Mouse (Mus musculus): Measurements from ENCODE around the gene Cspg4. TPM values are rescaled to one million over a fixed set of nuclear protein-coding genes. Genes with fewer than 3 reads are reported as not detected.

The Cspg4 gene
- polyA plus RNA-seq, 1 experiment from 2014 or later, result 7.8 TPM

- Histone ChIP-seq H3K4me1 (ENCODE audit: control insufficient read depth, insufficient read depth, low read length) (peaks cover 3% of the 10 kb centered on the region; the same call in 1 of the 2 replicates), H3K9ac (ENCODE audit: low read depth, low read length) (no peak overlapping the region), H3K27me3 (ENCODE audit: control insufficient read depth, insufficient read depth, low read depth, low read length) (no peaks in the 10 kb centered on the region), H3K27ac (ENCODE audit: low read length) (no peak overlapping the region), H3K4me3 (ENCODE audit: low read depth, low read length) (no peak overlapping the region), H3K36me3 (ENCODE audit: control insufficient read depth, insufficient read depth, low read length) (no peaks in the 10 kb centered on the region), H3K9me3 (replicated peaks; ENCODE audit: control insufficient read depth, low read length, poor library complexity, severe bottlenecking) (no peaks in the 10 kb centered on the region), H3K4me2 (ENCODE audit: low read length) (no peak overlapping the region)
- 78% methylated on average over 10 of the region's 10 CpGs for WGBS
- ATAC-seq, result no peak
Observed at GRCm38 (mm10) chr9:56870778-56871177, 5.9 kb downstream of the Cspg4 start.

GRCm38 (mm10) chr9:56871191-56871590 is 6.4 kb downstream of the Cspg4 start:
- ATAC-seq, result no peak
- Histone ChIP-seq H3K4me2 (ENCODE audit: low read length) (no peak overlapping the region), H3K27me3 (ENCODE audit: control insufficient read depth, insufficient read depth, low read depth, low read length) (no peaks in the 10 kb centered on the region), H3K36me3 (ENCODE audit: control insufficient read depth, insufficient read depth, low read length) (no peaks in the 10 kb centered on the region), H3K9me3 (replicated peaks; ENCODE audit: control insufficient read depth, low read length, poor library complexity, severe bottlenecking) (no peaks in the 10 kb centered on the region), H3K4me1 (ENCODE audit: control insufficient read depth, insufficient read depth, low read length) (peaks cover 3% of the 10 kb centered on the region; the same call in 1 of the 2 replicates), H3K4me3 (ENCODE audit: low read depth, low read length) (no peak overlapping the region), H3K9ac (ENCODE audit: low read depth, low read length) (no peak overlapping the region), H3K27ac (ENCODE audit: low read length) (no peak overlapping the region)
- WGBS, result 55% methylated on average over 5 of the region's 5 CpGs

GRCm38 (mm10) chr9:56872105-56872903 is 7.5 kb downstream of the Cspg4 start:
- H3K4me2 ChIP-seq (ENCODE audit: low read length), result no peak overlapping the region
- no peaks in the 10 kb centered on the region for H3K27me3 ChIP-seq (ENCODE audit: control insufficient read depth, insufficient read depth, low read depth, low read length)
- peaks cover 3% of the 10 kb centered on the region; the same call in 1 of the 2 replicates for H3K4me1 ChIP-seq (ENCODE audit: control insufficient read depth, insufficient read depth, low read length)
- H3K27ac ChIP-seq (ENCODE audit: low read length), result no peak overlapping the region
- WGBS, result 85% methylated on average over 5 of the region's 5 CpGs
- no peak overlapping the region for H3K4me3 ChIP-seq (ENCODE audit: low read depth, low read length)
- ATAC-seq, result no peak
- no peaks in the 10 kb centered on the region for H3K36me3 ChIP-seq (ENCODE audit: control insufficient read depth, insufficient read depth, low read length)
- no peak overlapping the region for H3K9ac ChIP-seq (ENCODE audit: low read depth, low read length)
- no peaks in the 10 kb centered on the region for H3K9me3 ChIP-seq (replicated peaks; ENCODE audit: control insufficient read depth, low read length, poor library complexity, severe bottlenecking)

- H3K4me1 ChIP-seq (ENCODE audit: control insufficient read depth, insufficient read depth, low read length), result peaks cover under 1% of the 10 kb centered on the region; the same call in 1 of the 2 replicates
- no peak overlapping the region for H3K9ac ChIP-seq (ENCODE audit: low read depth, low read length)
- H3K4me2 ChIP-seq (ENCODE audit: low read length), result no peak overlapping the region
- H3K27me3 ChIP-seq (ENCODE audit: control insufficient read depth, insufficient read depth, low read depth, low read length), result no peaks in the 10 kb centered on the region
- WGBS, result 72% methylated on average over 1 of the region's 1 CpGs
- no peak for ATAC-seq
- H3K4me3 ChIP-seq (ENCODE audit: low read depth, low read length), result no peak overlapping the region
- H3K36me3 ChIP-seq (ENCODE audit: control insufficient read depth, insufficient read depth, low read length), result no peaks in the 10 kb centered on the region
- 0 out of 2 replicates have a peak overlapping the region, but pooled peaks have one; percentile 32 for H3K27ac ChIP-seq (ENCODE audit: low read length)
- no peaks in the 10 kb centered on the region for H3K9me3 ChIP-seq (replicated peaks; ENCODE audit: control insufficient read depth, low read length, poor library complexity, severe bottlenecking)
Observed at GRCm38 (mm10) chr9:56873097-56873496, 8.3 kb downstream of the Cspg4 start.

GRCm38 (mm10) chr9:56876784-56877183 is 12.0 kb downstream of the Cspg4 start:
- no peak for ATAC-seq

GRCm38 (mm10) chr9:56877284-56877683 is 12.5 kb downstream of the Cspg4 start:
- no peaks in the 10 kb centered on the region for H3K4me1 ChIP-seq (ENCODE audit: control insufficient read depth, insufficient read depth, low read length)
- no peak for ATAC-seq
- WGBS, result 84% methylated on average over 5 of the region's 5 CpGs

More at GRCm38 (mm10) chr9:56876784-56877183, 12.0 kb downstream of the Cspg4 start:
- H3K4me1 ChIP-seq (ENCODE audit: control insufficient read depth, insufficient read depth, low read length), result no peaks in the 10 kb centered on the region
- no peak overlapping the region for H3K9ac ChIP-seq (ENCODE audit: low read depth, low read length)
- 54% methylated on average over 9 of the region's 9 CpGs for WGBS
- no peak overlapping the region for H3K4me2 ChIP-seq (ENCODE audit: low read length)
- H3K27me3 ChIP-seq (ENCODE audit: control insufficient read depth, insufficient read depth, low read depth, low read length), result no peaks in the 10 kb centered on the region
- peak overlapping the region; percentile 17 for H3K27ac ChIP-seq (ENCODE audit: low read length)
- no peaks in the 10 kb centered on the region for H3K9me3 ChIP-seq (replicated peaks; ENCODE audit: control insufficient read depth, low read length, poor library complexity, severe bottlenecking)
- no peaks in the 10 kb centered on the region for H3K36me3 ChIP-seq (ENCODE audit: control insufficient read depth, insufficient read depth, low read length)
- no peak overlapping the region for H3K4me3 ChIP-seq (ENCODE audit: low read depth, low read length)

GRCm38 (mm10) chr9:56880790-56881189 is 16.0 kb downstream of the Cspg4 start:
- WGBS, result 68% methylated on average over 9 of the region's 9 CpGs
- H3K36me3 ChIP-seq (ENCODE audit: control insufficient read depth, insufficient read depth, low read length), result no peaks in the 10 kb centered on the region

More at GRCm38 (mm10) chr9:56877284-56877683, 12.5 kb downstream of the Cspg4 start:
- Histone ChIP-seq H3K4me2 (ENCODE audit: low read length) (no peak overlapping the region), H3K9ac (ENCODE audit: low read depth, low read length) (no peak overlapping the region), H3K4me3 (ENCODE audit: low read depth, low read length) (no peak overlapping the region), H3K27me3 (ENCODE audit: control insufficient read depth, insufficient read depth, low read depth, low read length) (no peaks in the 10 kb centered on the region), H3K27ac (ENCODE audit: low read length) (no peak overlapping the region), H3K36me3 (ENCODE audit: control insufficient read depth, insufficient read depth, low read length) (no peaks in the 10 kb centered on the region), H3K9me3 (replicated peaks; ENCODE audit: control insufficient read depth, low read length, poor library complexity, severe bottlenecking) (no peaks in the 10 kb centered on the region)

GRCm38 (mm10) chr9:56881539-56882082 is 16.8 kb downstream of the Cspg4 start:
- H3K27ac ChIP-seq (ENCODE audit: low read length), result 0 out of 2 replicates have a peak overlapping the region, but pooled peaks have one; percentile 4
- ATAC-seq, result no peak

More at GRCm38 (mm10) chr9:56880790-56881189, 16.0 kb downstream of the Cspg4 start:
- ATAC-seq, result no peak
- no peak overlapping the region for H3K27ac ChIP-seq (ENCODE audit: low read length)
- H3K4me3 ChIP-seq (ENCODE audit: low read depth, low read length), result no peak overlapping the region
- H3K4me2 ChIP-seq (ENCODE audit: low read length), result no peak overlapping the region
- no peaks in the 10 kb centered on the region for H3K9me3 ChIP-seq (replicated peaks; ENCODE audit: control insufficient read depth, low read length, poor library complexity, severe bottlenecking)
- no peaks in the 10 kb centered on the region for H3K27me3 ChIP-seq (ENCODE audit: control insufficient read depth, insufficient read depth, low read depth, low read length)
- H3K4me1 ChIP-seq (ENCODE audit: control insufficient read depth, insufficient read depth, low read length), result no peaks in the 10 kb centered on the region
- no peak overlapping the region for H3K9ac ChIP-seq (ENCODE audit: low read depth, low read length)

GRCm38 (mm10) chr9:56882283-56882682 is 17.4 kb downstream of the Cspg4 start:
- Histone ChIP-seq H3K4me1 (ENCODE audit: control insufficient read depth, insufficient read depth, low read length) (no peaks in the 10 kb centered on the region), H3K27me3 (ENCODE audit: control insufficient read depth, insufficient read depth, low read depth, low read length) (no peaks in the 10 kb centered on the region), H3K4me2 (ENCODE audit: low read length) (no peak overlapping the region), H3K9me3 (replicated peaks; ENCODE audit: control insufficient read depth, low read length, poor library complexity, severe bottlenecking) (no peaks in the 10 kb centered on the region), H3K36me3 (ENCODE audit: control insufficient read depth, insufficient read depth, low read length) (no peaks in the 10 kb centered on the region), H3K27ac (ENCODE audit: low read length) (no peak overlapping the region), H3K4me3 (ENCODE audit: low read depth, low read length) (no peak overlapping the region), H3K9ac (ENCODE audit: low read depth, low read length) (no peak overlapping the region)
- no peak for ATAC-seq
- WGBS, result 63% methylated on average over 4 of the region's 4 CpGs

More at GRCm38 (mm10) chr9:56881539-56882082, 16.8 kb downstream of the Cspg4 start:
- Histone ChIP-seq H3K4me3 (ENCODE audit: low read depth, low read length) (no peak overlapping the region), H3K27me3 (ENCODE audit: control insufficient read depth, insufficient read depth, low read depth, low read length) (no peaks in the 10 kb centered on the region), H3K4me2 (ENCODE audit: low read length) (no peak overlapping the region), H3K4me1 (ENCODE audit: control insufficient read depth, insufficient read depth, low read length) (no peaks in the 10 kb centered on the region), H3K9me3 (replicated peaks; ENCODE audit: control insufficient read depth, low read length, poor library complexity, severe bottlenecking) (no peaks in the 10 kb centered on the region), H3K9ac (ENCODE audit: low read depth, low read length) (no peak overlapping the region), H3K36me3 (ENCODE audit: control insufficient read depth, insufficient read depth, low read length) (no peaks in the 10 kb centered on the region)
- 83% methylated on average over 3 of the region's 3 CpGs for WGBS
